Mouse (Mus musculus) intestine, embryonic 14.5 days (tissue): ENCODE measurements at regions not wholly inside any gene's neighbourhood (a gene's known extent, or its start where the extent isn't known, plus 50 kb on each side); places are given as distances from the start of the nearest gene placed in this dataset.
A peak's percentile ranks its signal among the peaks of the same experiment; 100 is the strongest.

ENCODE experiments used
- ATAC-seq: fragments of 200-750 bp; cut with Nextera tagmentation; replicated peaks from 2 replicates; pipeline ENCODE4 v1.8.0; 2017; ENCODE audit warnings: low read depth, moderate number of reproducible peaks, moderate TSS enrichment, moderate library complexity; ENCODE audit not compliant: low FRiP score, low TSS enrichment
- DNase-seq: peaks from one replicate; pipeline ENCODE4 v3.0.0-alpha.2; 2018; ENCODE audit warnings: low spot score
- H3K27ac ChIP-seq: fragments of 300-500 bp; sonication (generic); 2 replicates; pipeline ENCODE4 v1.5.1; 2014; ENCODE audit warnings: low read depth, mild to moderate bottlenecking, control low read depth
- H3K27me3 ChIP-seq: fragments of 300-500 bp; sonication (generic); replicated peaks from 2 replicates; pipeline ENCODE4 v1.6.1; 2014; ENCODE audit warnings: low read length, control low read depth; ENCODE audit not compliant: control insufficient read depth, insufficient read depth
- H3K36me3 ChIP-seq: fragments of 300-500 bp; sonication (generic); 2 replicates; pipeline ENCODE4 v1.6.1; 2014; ENCODE audit warnings: low read length, control low read depth; ENCODE audit not compliant: control insufficient read depth, insufficient read depth
- H3K4me1 ChIP-seq: fragments of 300-500 bp; sonication (generic); replicated peaks from 2 replicates; pipeline ENCODE4 v1.6.1; 2014; ENCODE audit warnings: low read length, control low read depth, mixed read lengths; ENCODE audit not compliant: control insufficient read depth, insufficient read depth
- H3K4me2 ChIP-seq: fragments of 300-500 bp; sonication (generic); 2 replicates; pipeline ENCODE4 v1.6.1; 2014; ENCODE audit warnings: low read length
- H3K4me3 ChIP-seq: fragments of 300-500 bp; sonication (generic); 2 replicates; pipeline ENCODE4 v1.5.1; 2014; ENCODE audit warnings: low read depth, low read length, control low read depth, mixed read lengths
- H3K9ac ChIP-seq: fragments of 300-500 bp; sonication (generic); 2 replicates; pipeline ENCODE4 v1.6.1; 2014; ENCODE audit warnings: mild to moderate bottlenecking, low read length
- H3K9me3 ChIP-seq: fragments of 300-500 bp; sonication (generic); 2 replicates; pipeline ENCODE4 v1.6.1; 2016; ENCODE audit warnings: low read length, control low read depth; ENCODE audit not compliant: control insufficient read depth
- WGBS: fragments of 180-500 bp; shearing (Covaris S2); extraction: QIAGEN DNeasy Blood & Tissue Kit; methylation state at CpG from one replicate; pipeline ENCODE4 v1.1.7; 2014; 5-methylcytosine and 5-hydroxymethylcytosine counted together

- no peak for ATAC-seq
- H3K9me3 ChIP-seq, result no peaks in the 10 kb centered on the region
- no peak overlapping the region for H3K4me2 ChIP-seq
- H3K27me3 ChIP-seq, result no peaks in the 10 kb centered on the region
- no peak overlapping the region for H3K4me3 ChIP-seq
- H3K4me1 ChIP-seq, result no peaks in the 10 kb centered on the region
- 90% methylated on average over 7 of the region's 7 CpGs for WGBS
- no peak overlapping the region for H3K27ac ChIP-seq
- DNase-seq, result no peak
- H3K36me3 ChIP-seq, result no peaks in the 10 kb centered on the region
- H3K9ac ChIP-seq, result no peak overlapping the region
Measured at GRCm38 (mm10) chr3:52854560-52854959, 162.5 kb downstream of the Cog6 start.

- H3K36me3 ChIP-seq, result no peaks in the 10 kb centered on the region
- ATAC-seq (no peak), DNase-seq (no peak)
- no peaks in the 10 kb centered on the region for H3K4me1 ChIP-seq
- H3K9me3 ChIP-seq, result no peaks in the 10 kb centered on the region
- H3K27ac ChIP-seq, result no peak overlapping the region
- no peak overlapping the region for H3K9ac ChIP-seq
- 57% methylated on average over 3 of the region's 3 CpGs for WGBS
- H3K4me3 ChIP-seq, result no peak overlapping the region
- H3K27me3 ChIP-seq, result no peaks in the 10 kb centered on the region
- no peak overlapping the region for H3K4me2 ChIP-seq
Measured at GRCm38 (mm10) chr3:52853126-52853525, 163.9 kb downstream of the Cog6 start.

GRCm38 (mm10) chr3:52845166-52845565 is 171.9 kb downstream of the Cog6 start:
- H3K9me3 ChIP-seq, result no peaks in the 10 kb centered on the region
- no peaks in the 10 kb centered on the region for H3K4me1 ChIP-seq
- no peak overlapping the region for H3K4me2 ChIP-seq
- H3K36me3 ChIP-seq, result no peaks in the 10 kb centered on the region
- no peak overlapping the region for H3K4me3 ChIP-seq
- no peaks in the 10 kb centered on the region for H3K27me3 ChIP-seq
- DNase-seq (no peak), ATAC-seq (no peak)
- no peak overlapping the region for H3K9ac ChIP-seq
- H3K27ac ChIP-seq, result no peak overlapping the region

GRCm38 (mm10) chr3:52843998-52844397 is 173.0 kb downstream of the Cog6 start:
- Histone ChIP-seq H3K27me3 (no peaks in the 10 kb centered on the region), H3K4me3 (no peak overlapping the region), H3K4me2 (no peak overlapping the region), H3K27ac (no peak overlapping the region), H3K9ac (no peak overlapping the region), H3K36me3 (no peaks in the 10 kb centered on the region), H3K9me3 (no peaks in the 10 kb centered on the region), H3K4me1 (no peaks in the 10 kb centered on the region)
- ATAC-seq (no peak), DNase-seq (peak; percentile 89)
- 33% methylated on average over 7 of the region's 7 CpGs for WGBS

- Histone ChIP-seq H3K27me3 (no peaks in the 10 kb centered on the region), H3K36me3 (no peaks in the 10 kb centered on the region), H3K9ac (no peak overlapping the region), H3K4me3 (no peak overlapping the region), H3K4me2 (no peak overlapping the region), H3K27ac (no peak overlapping the region), H3K9me3 (no peaks in the 10 kb centered on the region), H3K4me1 (no peaks in the 10 kb centered on the region)
- WGBS, result 69% methylated on average over 10 of the region's 10 CpGs
- DNase-seq, result no peak
- no peak for ATAC-seq
Measured at GRCm38 (mm10) chr3:52842866-52843425, 174.1 kb downstream of the Cog6 start.

GRCm38 (mm10) chr3:52840160-52840953 is 176.7 kb downstream of the Cog6 start:
- no peak for ATAC-seq
- no peaks in the 10 kb centered on the region for H3K27me3 ChIP-seq

GRCm38 (mm10) chr3:52838020-52838419 is 179.0 kb downstream of the Cog6 start:
- no peak for ATAC-seq
- 86% methylated on average over 14 of the region's 14 CpGs for WGBS
- Histone ChIP-seq H3K36me3 (no peaks in the 10 kb centered on the region), H3K4me2 (no peak overlapping the region), H3K27me3 (no peaks in the 10 kb centered on the region), H3K4me1 (no peaks in the 10 kb centered on the region), H3K9ac (no peak overlapping the region), H3K4me3 (no peak overlapping the region), H3K27ac (no peak overlapping the region), H3K9me3 (no peaks in the 10 kb centered on the region)
- no peak for DNase-seq

More at GRCm38 (mm10) chr3:52840160-52840953, 176.7 kb downstream of the Cog6 start:
- Histone ChIP-seq H3K36me3 (no peaks in the 10 kb centered on the region), H3K4me2 (no peak overlapping the region), H3K4me3 (no peak overlapping the region), H3K4me1 (no peaks in the 10 kb centered on the region), H3K27ac (no peak overlapping the region), H3K9me3 (no peaks in the 10 kb centered on the region), H3K9ac (no peak overlapping the region)
- no peak for DNase-seq
- 44% methylated on average over 12 of the region's 12 CpGs for WGBS

GRCm38 (mm10) chr3:52837527-52837926 is 179.5 kb downstream of the Cog6 start:
- Histone ChIP-seq H3K27ac (no peak overlapping the region), H3K9me3 (no peaks in the 10 kb centered on the region), H3K9ac (no peak overlapping the region), H3K4me1 (no peaks in the 10 kb centered on the region), H3K27me3 (no peaks in the 10 kb centered on the region), H3K4me2 (no peak overlapping the region), H3K4me3 (no peak overlapping the region), H3K36me3 (no peaks in the 10 kb centered on the region)
- WGBS, result 60% methylated on average over 4 of the region's 4 CpGs
- ATAC-seq (no peak), DNase-seq (no peak)

- no peaks in the 10 kb centered on the region for H3K27me3 ChIP-seq
- WGBS, result 41% methylated on average over 8 of the region's 8 CpGs
- H3K4me2 ChIP-seq, result no peak overlapping the region
- no peak overlapping the region for H3K27ac ChIP-seq
- H3K9ac ChIP-seq, result no peak overlapping the region
- H3K9me3 ChIP-seq, result no peaks in the 10 kb centered on the region
- H3K4me1 ChIP-seq, result no peaks in the 10 kb centered on the region
- ATAC-seq (no peak), DNase-seq (no peak)
- no peak overlapping the region for H3K4me3 ChIP-seq
- no peaks in the 10 kb centered on the region for H3K36me3 ChIP-seq
Measured at GRCm38 (mm10) chr3:52836780-52837179, 180.3 kb downstream of the Cog6 start.
